Mouse (Mus musculus) liver, embryonic 16.5 days (tissue): Measurements from ENCODE around the gene Lmbr1l. TPM values are rescaled to one million over a fixed set of nuclear protein-coding genes. Genes with fewer than 3 reads are reported as not detected.

ENCODE experiments used
- ATAC-seq: fragments of 200-750 bp; cut with Nextera tagmentation; 2 replicates; pipeline ENCODE4 v1.8.0; 2017; ENCODE audit warnings: low read depth, mild to moderate bottlenecking, moderate number of reproducible peaks, moderate library complexity
- H3K27ac ChIP-seq: fragments of 300-500 bp; sonication (generic); 2 replicates; pipeline ENCODE4 v1.5.1; 2014; ENCODE audit warnings: mild to moderate bottlenecking, low read length
- H3K27me3 ChIP-seq: fragments of 300-500 bp; sonication (generic); 2 replicates; pipeline ENCODE4 v1.6.1; 2014; ENCODE audit warnings: low read depth, low read length, mixed read lengths; ENCODE audit not compliant: control insufficient read depth, insufficient read depth
- H3K36me3 ChIP-seq: fragments of 300-500 bp; sonication (generic); 2 replicates; pipeline ENCODE4 v1.6.1; 2014; ENCODE audit warnings: mild to moderate bottlenecking; ENCODE audit not compliant: control insufficient read depth, insufficient read depth
- H3K4me1 ChIP-seq: fragments of 300-500 bp; sonication (generic); 2 replicates; pipeline ENCODE4 v1.6.1; 2014; ENCODE audit warnings: low read depth, low read length, mixed read lengths; ENCODE audit not compliant: control insufficient read depth
- H3K4me2 ChIP-seq: fragments of 300-500 bp; sonication (generic); 2 replicates; pipeline ENCODE4 v1.6.1; 2014; ENCODE audit warnings: low read depth, low read length, mixed read lengths
- H3K4me3 ChIP-seq: fragments of 300-500 bp; sonication (generic); 2 replicates; pipeline ENCODE4 v1.5.1; 2014; ENCODE audit warnings: low read depth, mild to moderate bottlenecking, low read length
- H3K9ac ChIP-seq: fragments of 300-500 bp; sonication (generic); 2 replicates; pipeline ENCODE4 v1.6.1; 2014; ENCODE audit warnings: low read depth, low read length
- H3K9me3 ChIP-seq: fragments of 300-500 bp; sonication (generic); replicated peaks from 2 replicates; pipeline ENCODE4 v1.6.1; 2016; ENCODE audit warnings: low read length; ENCODE audit not compliant: control insufficient read depth
- WGBS: fragments of 180-500 bp; shearing (Covaris S2); extraction: QIAGEN DNeasy Blood & Tissue Kit; methylation state at CpG from one replicate; pipeline ENCODE4 v1.1.7; 2014; ENCODE audit not compliant: insufficient replicate concordance; 5-methylcytosine and 5-hydroxymethylcytosine counted together
- polyA plus RNA-seq: library from polyadenylated mRNA; unstranded; fragments of >200 nt; fragmentation: Nextera tagmentation; extraction: Ambion mirVana; gene quantifications from 2 replicates; pipeline ENCODE4 v1.2.1, GENCODE M21; 2015

The Lmbr1l gene
- 4.4 and 4.6 TPM in 2 replicates for polyA plus RNA-seq

DNA sequence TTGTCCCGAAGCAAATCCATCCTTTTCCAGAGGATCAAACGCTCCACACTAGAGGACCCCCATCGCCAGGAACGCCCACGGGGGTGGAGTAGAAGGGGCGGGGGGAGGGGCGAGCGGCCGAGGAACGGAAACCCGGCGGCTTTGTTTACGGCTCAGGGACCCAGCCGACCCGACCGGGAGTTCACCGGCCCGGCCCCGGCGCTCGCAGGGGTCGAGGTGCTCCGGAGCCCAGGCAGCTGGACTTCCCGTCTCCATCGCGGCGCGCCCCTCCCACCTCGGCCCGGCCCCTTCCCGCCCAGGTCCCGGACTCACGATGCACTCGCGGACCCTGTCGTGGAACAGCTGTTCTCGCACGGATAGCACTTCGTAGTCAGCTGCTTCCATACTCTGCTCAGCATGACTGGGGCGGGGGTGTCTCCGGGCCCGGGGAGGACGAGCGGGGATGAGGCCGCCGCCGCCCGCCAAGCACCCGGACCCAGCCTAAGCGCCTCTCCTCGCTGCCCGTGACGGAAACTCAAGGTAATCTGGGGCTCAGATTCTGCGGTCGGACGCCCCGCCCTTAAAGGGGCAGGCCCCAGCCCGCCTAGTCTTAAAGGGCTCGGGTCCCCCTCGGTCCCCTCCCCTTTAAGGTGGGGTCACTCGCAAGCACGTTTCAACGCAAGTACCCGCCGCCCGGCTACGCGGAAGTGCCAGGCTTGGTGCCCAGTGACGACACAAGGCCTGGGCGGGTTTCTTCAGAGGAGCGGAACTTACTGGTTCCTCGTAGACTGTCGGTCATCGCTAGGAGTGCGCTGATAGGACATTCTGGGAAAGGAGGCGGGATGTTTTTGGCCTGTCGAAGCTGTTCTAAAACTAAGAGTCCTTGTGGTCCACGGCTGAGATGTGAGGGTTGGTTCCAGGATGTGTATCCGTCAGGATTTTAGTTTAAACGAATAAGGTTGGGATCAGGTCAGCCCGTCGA, at the start of gene Lmbr1l:
Gene Lmbr1l, minus strand, starts transcription at position 694 of the 961 bp plus-strand sequence.
- peak within 1 kb of the TSS; percentile 82 for H3K4me2 ChIP-seq
- H3K9me3 ChIP-seq: no peaks in the 10 kb centered on the region
- H3K9ac ChIP-seq: peak within 1 kb of the TSS; percentile 78
- H3K36me3 ChIP-seq: no peaks in the 10 kb centered on the region
- H3K27ac ChIP-seq: peak within 1 kb of the TSS; percentile 84
- no peaks in the 10 kb centered on the region for H3K27me3 ChIP-seq
- ATAC-seq: peak; percentile 98
- peak within 1 kb of the TSS; percentile 83 for H3K4me3 ChIP-seq
- under 1% methylated on average over 80 of the region's 82 CpGs for WGBS
- peaks cover 13% of the 10 kb centered on the region for H3K4me1 ChIP-seq

DNA sequence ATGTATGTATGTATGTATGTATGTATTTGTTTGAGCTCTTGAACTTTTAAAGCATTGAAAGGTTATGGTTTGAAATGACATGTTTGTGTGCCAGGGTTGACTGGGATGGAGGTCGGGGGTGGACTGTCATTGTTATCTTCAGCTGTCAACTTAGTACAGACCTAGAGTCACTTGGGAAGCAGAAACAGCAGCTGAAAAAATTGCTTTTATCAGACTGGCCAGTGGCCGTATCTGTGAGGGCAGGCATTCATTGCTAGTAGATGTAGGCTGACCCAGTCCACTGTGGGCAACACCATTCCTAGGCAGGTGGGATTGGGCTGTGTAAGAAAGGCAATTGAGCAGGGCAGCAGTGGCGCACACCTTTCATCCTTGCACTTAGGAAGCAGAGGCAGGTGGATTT, 41.5 kb upstream of the Lmbr1l start:
- 41% methylated on average over 3 of the region's 3 CpGs for WGBS
- no peak overlapping the region for H3K9ac ChIP-seq

DNA sequence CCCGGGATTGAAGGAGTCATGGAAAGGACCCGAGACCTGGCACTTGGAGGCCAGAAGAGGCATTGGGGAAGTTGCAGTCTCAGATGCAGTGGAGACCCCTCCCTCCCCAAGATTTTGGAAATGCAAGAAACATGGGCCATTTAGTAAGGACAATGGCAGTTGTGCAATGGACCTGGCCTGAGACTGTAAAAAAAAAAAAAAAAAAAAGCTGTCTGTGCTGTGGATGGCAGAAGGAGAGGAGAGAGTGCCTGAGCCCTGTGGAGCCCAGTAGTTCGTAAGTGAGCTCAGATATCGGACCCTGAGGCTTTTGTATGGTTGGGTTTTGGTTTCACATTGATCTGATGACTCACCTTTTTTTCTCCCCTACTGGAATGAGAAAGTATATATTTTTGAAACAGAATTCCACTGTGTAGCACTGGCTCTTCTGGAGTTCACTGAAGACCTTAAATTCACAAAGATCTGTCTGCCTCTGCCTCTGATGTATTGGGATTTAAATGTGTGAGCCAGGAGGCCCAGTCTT, 40.9 kb upstream of the Lmbr1l start:
- Histone ChIP-seq H3K27ac (no peak overlapping the region), H3K9me3 (no peaks in the 10 kb centered on the region), H3K4me2 (no peak overlapping the region), H3K4me1 (peaks cover 2% of the 10 kb centered on the region; the same call in 1 of the 2 replicates), H3K36me3 (no peaks in the 10 kb centered on the region), H3K27me3 (peaks cover 11% of the 10 kb centered on the region), H3K9ac (no peak overlapping the region), H3K4me3 (no peak overlapping the region)
- WGBS: 70% methylated on average over 4 of the region's 4 CpGs
- no peak for ATAC-seq

More for the DNA sequence above, 41.5 kb upstream of the Lmbr1l start:
- ATAC-seq: no peak
- no peak overlapping the region for H3K4me3 ChIP-seq
- no peak overlapping the region for H3K4me2 ChIP-seq
- peaks cover 2% of the 10 kb centered on the region; the same call in 1 of the 2 replicates for H3K4me1 ChIP-seq
- H3K27me3 ChIP-seq: peaks cover 5% of the 10 kb centered on the region
- no peaks in the 10 kb centered on the region for H3K36me3 ChIP-seq
- H3K9me3 ChIP-seq: no peaks in the 10 kb centered on the region
- H3K27ac ChIP-seq: no peak overlapping the region

DNA sequence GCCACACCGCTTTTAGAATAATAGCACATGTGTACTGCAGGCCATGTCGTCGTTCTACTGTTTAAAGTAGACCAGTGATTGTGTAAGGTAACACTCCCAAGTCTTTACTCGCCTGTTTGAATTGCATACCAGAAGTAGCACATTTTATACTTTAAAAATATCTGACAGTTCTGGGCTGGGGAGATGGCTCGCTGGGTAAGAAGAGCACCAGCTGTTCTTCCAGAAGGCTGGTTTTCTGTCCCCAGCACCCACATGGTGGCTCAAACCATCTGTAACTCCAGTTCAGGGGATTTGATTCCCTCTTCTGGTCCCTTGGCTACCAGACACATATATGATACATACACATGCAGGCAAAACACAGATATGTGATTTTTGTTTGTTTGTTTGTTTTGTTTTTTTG, 39.4 kb upstream of the Lmbr1l start:
- Histone ChIP-seq H3K9ac (no peak overlapping the region), H3K27me3 (peaks cover 18% of the 10 kb centered on the region), H3K4me1 (peaks cover 12% of the 10 kb centered on the region), H3K27ac (no peak overlapping the region), H3K9me3 (no peaks in the 10 kb centered on the region), H3K4me2 (no peak overlapping the region), H3K36me3 (no peaks in the 10 kb centered on the region), H3K4me3 (no peak overlapping the region)
- WGBS: 57% methylated on average over 5 of the region's 5 CpGs
- ATAC-seq: no peak

DNA sequence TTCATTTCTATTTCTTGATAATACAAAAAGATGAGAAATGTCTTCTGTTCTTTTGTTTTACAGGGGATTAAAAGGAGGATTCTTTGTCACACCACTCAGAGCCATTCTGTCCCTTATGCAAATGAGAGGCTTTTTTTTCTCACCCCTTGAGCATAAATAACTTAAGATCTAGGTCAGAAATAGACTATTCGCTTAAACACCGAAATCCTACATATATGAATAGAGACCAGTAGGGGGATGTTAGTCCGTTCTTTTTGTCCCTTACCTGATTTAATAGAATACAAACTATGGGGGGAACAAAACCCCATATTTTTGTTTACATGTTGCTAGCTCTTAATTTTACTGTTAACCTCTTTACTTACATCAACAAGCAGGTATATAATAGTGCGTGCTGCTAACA, 38.0 kb upstream of the Lmbr1l start:
- Histone ChIP-seq H3K9ac (no peak overlapping the region), H3K27me3 (peaks cover 20% of the 10 kb centered on the region), H3K4me3 (no peak overlapping the region), H3K9me3 (no peaks in the 10 kb centered on the region), H3K4me1 (peaks cover 12% of the 10 kb centered on the region), H3K4me2 (no peak overlapping the region), H3K27ac (no peak overlapping the region), H3K36me3 (no peaks in the 10 kb centered on the region)
- ATAC-seq: no peak
- 80% methylated on average over 4 of the region's 4 CpGs for WGBS

DNA sequence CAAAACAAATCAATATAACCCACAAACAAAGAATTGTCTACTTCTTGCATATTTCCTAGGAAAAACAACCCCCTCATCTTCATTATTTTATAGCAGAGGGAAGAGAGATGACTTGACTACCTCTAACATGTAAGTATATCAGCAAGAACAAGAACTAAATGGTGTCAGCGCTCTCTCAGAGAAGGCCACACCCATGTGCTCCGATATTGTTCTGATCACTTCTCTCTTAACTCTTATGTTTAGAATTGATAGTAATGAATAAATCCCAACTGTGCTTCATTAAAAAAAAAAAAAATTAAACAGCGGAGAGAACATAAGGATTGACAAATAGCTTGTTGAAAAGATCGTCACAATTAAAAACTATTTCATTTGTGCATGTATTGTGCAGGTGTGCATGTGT, 37.3 kb upstream of the Lmbr1l start:
- H3K4me1 ChIP-seq: peaks cover 12% of the 10 kb centered on the region
- H3K27ac ChIP-seq: no peak overlapping the region
- H3K9ac ChIP-seq: no peak overlapping the region
- H3K27me3 ChIP-seq: peaks cover 20% of the 10 kb centered on the region
- H3K36me3 ChIP-seq: no peaks in the 10 kb centered on the region
- no peaks in the 10 kb centered on the region for H3K9me3 ChIP-seq
- no peak overlapping the region for H3K4me3 ChIP-seq
- no peak overlapping the region for H3K4me2 ChIP-seq
- ATAC-seq: no peak
- 61% methylated on average over 4 of the region's 4 CpGs for WGBS

DNA sequence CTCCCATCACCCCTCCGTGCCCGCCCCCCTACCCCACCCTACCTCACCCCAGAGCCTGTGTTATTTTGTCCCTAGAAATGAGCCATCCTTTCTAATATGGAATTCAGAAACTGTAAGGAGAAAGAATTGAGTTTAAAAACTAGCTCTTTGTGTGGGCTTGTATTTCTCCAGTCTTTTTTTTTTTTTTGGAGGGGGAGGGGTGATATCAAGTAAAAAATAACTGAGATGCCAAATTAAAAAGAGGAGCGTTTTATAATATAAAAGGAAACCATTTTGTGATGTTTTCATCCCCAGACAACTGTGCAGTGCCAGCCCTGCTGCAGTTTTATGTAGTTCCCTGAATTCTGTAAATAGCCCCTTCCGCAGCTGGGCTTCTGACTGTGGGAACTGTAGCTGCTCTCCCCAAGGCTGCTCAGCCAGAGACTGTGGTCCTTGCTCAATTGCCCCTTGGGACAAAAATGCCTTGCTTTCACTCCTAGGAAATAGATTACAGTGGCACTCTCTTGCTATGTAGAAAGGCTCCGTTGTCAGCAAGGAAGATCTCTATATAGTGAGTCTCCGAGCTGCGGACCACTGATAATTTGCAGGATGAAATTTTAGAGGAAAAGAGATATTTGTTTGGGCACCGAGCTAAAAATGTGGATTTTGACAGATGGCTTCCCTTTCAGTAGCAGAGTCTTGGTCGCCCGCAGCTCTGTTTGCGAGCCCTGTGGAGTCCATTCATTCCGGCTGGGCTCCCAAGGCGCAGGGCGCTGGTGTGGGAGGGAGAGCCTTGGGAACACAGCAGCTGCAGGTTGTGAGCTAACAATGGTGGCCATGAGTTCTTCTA, 36.6 kb upstream of the Lmbr1l start:
- H3K4me1 ChIP-seq: peaks cover 11% of the 10 kb centered on the region

DNA sequence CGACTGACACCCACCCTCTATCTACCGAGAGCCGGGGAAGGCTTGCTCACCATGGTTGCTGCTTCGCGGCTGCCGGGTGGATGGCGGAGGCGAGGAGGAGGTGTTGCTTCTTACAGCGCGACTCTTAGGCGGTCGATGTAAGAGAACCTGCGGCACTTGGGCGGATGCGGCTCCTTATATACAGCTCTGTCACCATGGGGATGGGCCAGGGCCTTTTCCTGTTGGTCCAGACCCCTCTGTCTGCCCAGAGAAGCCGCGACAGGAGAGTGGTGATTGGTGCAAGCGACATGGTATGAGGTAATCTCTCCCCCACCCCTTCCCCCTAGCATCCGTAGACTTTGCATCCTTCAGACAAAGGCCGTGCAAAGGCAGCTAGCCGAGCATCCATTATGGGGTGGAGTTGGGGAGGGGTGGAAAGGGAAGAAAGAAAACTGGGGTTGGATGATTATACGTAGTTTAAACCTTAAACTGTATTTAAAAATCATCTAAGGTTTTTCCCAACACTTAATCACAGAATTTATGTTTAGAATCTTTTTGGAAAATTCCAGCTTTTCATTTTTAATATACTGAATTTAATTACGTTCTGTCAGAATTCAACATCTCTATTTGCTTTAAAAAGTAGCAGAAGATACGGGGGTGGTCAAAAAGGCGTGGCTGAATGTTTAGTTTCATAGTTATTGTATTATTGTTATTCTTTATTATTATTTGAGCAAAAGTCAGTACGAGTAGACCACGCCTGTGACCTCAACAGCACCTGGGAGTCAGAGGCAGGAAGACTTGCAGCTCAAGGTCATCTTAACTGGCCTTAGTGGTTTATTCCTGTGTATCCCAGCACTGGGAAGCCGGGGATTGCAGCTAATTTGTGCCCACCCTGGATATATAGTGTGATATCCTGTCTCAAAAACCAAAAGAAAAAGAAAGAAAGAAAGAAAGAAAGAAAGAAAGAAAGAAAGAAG, 35.6 kb upstream of the Lmbr1l start, which contains the start of the genes Gm49450 and Tuba1a:
Gene Gm49450, minus strand, starts transcription at position 151 of the 956 bp plus-strand sequence.
Gene Tuba1a, minus strand, starts transcription at position 303 of the 956 bp plus-strand sequence.
- Histone ChIP-seq H3K27me3 (peaks cover 20% of the 10 kb centered on the region), H3K9ac (peak within 1 kb of the TSS; percentile 80), H3K4me1 (peaks cover 10% of the 10 kb centered on the region), H3K9me3 (no peaks in the 10 kb centered on the region), H3K4me3 (peak within 1 kb of the TSS; percentile 75), H3K4me2 (peak within 1 kb of the TSS; percentile 96), H3K27ac (peak within 1 kb of the TSS; percentile 59), H3K36me3 (no peaks in the 10 kb centered on the region)
- 9% methylated on average over 28 of the region's 28 CpGs for WGBS
- peak; percentile 83 for ATAC-seq

More for the DNA sequence above, 36.6 kb upstream of the Lmbr1l start:
- Histone ChIP-seq H3K27me3 (peaks cover 20% of the 10 kb centered on the region), H3K36me3 (no peaks in the 10 kb centered on the region), H3K9ac (no peak overlapping the region), H3K27ac (no peak overlapping the region), H3K4me3 (no peak overlapping the region), H3K9me3 (no peaks in the 10 kb centered on the region), H3K4me2 (no peak overlapping the region)
- ATAC-seq: no peak
- WGBS: 43% methylated on average over 14 of the region's 14 CpGs
